ENCODE assay signal across 12 mouse cellular contexts in the genomic region with DNA sequence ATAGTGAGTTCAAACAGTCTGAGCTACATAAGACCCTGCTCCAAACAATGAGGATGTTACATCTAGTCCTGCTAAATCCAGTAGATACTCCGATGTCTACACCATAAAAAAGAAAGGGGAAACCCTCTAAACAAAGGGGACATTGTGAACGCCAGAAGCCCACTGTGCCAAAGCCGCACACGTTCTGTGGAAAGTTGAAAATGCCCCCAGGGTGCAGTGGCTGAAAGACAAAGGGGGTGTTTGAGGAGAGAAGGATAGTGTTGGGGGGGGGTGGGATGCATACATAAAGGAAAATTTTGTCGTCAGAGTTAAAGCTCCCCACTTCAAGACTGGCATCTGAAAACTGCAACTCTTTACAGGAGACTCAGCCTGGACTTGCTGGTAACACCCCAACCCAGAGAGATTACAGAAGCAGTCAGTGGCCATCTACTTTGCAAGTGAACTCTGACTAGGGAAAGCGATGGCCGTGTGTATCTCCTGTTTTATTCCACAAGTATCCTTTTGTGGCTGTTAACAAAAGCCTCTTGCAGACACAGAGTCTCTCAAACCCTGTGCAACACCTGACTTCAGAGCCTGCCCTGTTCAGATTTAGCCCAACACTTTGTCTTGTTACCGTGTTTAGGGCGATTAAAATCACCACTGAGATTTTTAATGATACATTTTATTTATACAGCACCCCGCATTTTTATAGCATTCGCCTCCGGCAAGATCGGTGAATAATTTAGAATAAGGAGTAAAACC. TPM values are rescaled to one million over a fixed set of nuclear protein-coding genes. Genes with fewer than 3 reads are reported as not detected.
DNase-seq lines count a peak whose midpoint lies in the region; ATAC-seq and TF ChIP-seq lines count a peak whose summit lies in the region.
"Had no signal": no experiment of that assay in that cellular context is flagged by ENCODE, and none has a peak within 500 bp of the region (broad histone marks: within the 10 kb centered on the region; RNA-seq: fewer than 3 reads in every experiment).

No protein-coding gene starts in this region.

- no peaks in the 10 kb centered on the region for H3K9me3 ChIP-seq in forebrain, embryonic 12.5 days
- no peaks in the 10 kb centered on the region for H3K9me3 ChIP-seq in forebrain, embryonic 16.5 days (ENCODE audit: control insufficient read depth, low read length)
- no peaks in the 10 kb centered on the region for H3K9me3 ChIP-seq in limb, embryonic 14.5 days (ENCODE audit: control insufficient read depth, low read length)
- H3K9me3 ChIP-seq: G1E; liver, embryonic 15.5 days had no signal

- WGBS in forebrain, embryonic 12.5 days, result 31% methylated on average over 13 of the region's 13 CpGs
- WGBS in forebrain, embryonic 16.5 days, result 19% methylated on average over 13 of the region's 13 CpGs
- 33% methylated on average over 13 of the region's 13 CpGs for WGBS in limb, embryonic 14.5 days

- no peak overlapping the region for H3K4me3 ChIP-seq in forebrain, embryonic 12.5 days (replicated peaks)
- no peak overlapping the region for H3K4me3 ChIP-seq in forebrain, embryonic 16.5 days (replicated peaks; ENCODE audit: low read length)
- H3K4me3 ChIP-seq in limb, embryonic 14.5 days (replicated peaks; ENCODE audit: low read length), result no peak overlapping the region
- H3K4me3 ChIP-seq: liver, embryonic 15.5 days had no signal

- peak overlapping the region; percentile 33; the same call in 1 of the 2 replicates for H3K9ac ChIP-seq in forebrain, embryonic 12.5 days
- H3K9ac ChIP-seq in forebrain, embryonic 16.5 days (replicated peaks; ENCODE audit: low read depth, low read length), result no peak overlapping the region
- H3K9ac ChIP-seq in limb, embryonic 14.5 days (ENCODE audit: low read depth, low read length, severe bottlenecking), result no peak overlapping the region
- H3K9ac ChIP-seq: liver, embryonic 15.5 days had no signal

- intact Hi-C loops in left cerebral cortex, postnatal 10 days (cut with DNase I), result no loop called here

- H3K27ac ChIP-seq in forebrain, embryonic 12.5 days, result peak overlapping the region; percentile 73
- no peak overlapping the region for H3K27ac ChIP-seq in forebrain, embryonic 16.5 days (ENCODE audit: low read length)
- H3K27ac ChIP-seq in limb, embryonic 14.5 days (replicated peaks; ENCODE audit: low read depth, low read length), result peak overlapping the region; percentile 65
- H3K27ac ChIP-seq: liver, embryonic 15.5 days had no signal

- peaks cover 57% of the 10 kb centered on the region for H3K4me1 ChIP-seq in forebrain, embryonic 12.5 days
- H3K4me1 ChIP-seq in forebrain, embryonic 16.5 days (replicated peaks; ENCODE audit: control insufficient read depth, insufficient read depth, low read length), result peaks cover 31% of the 10 kb centered on the region
- peaks cover 28% of the 10 kb centered on the region for H3K4me1 ChIP-seq in limb, embryonic 14.5 days (ENCODE audit: control insufficient read depth, insufficient read depth, low read length)
- H3K4me1 ChIP-seq: liver, embryonic 15.5 days had no signal

- DNase-seq in retina, postnatal 1 day, result peak; percentile 65
- DNase-seq in retina, embryonic 14.5 days (ENCODE audit: low spot score), result no peak
- no peak for DNase-seq in limb, embryonic 14.5 days (ENCODE audit: low spot score)
- DNase-seq in left cerebral cortex, postnatal 10 days (ENCODE audit: extremely low spot score in 1 of 2, low spot score in 2 of 2), result no peak
- DNase-seq in adrenal gland, adult 8-10 months, result no peak
- DNase-seq: kidney, adult 2 months had no signal

- H3K4me2 ChIP-seq in forebrain, embryonic 12.5 days, result peak overlapping the region; percentile 1; the same call in 1 of the 2 replicates
- H3K4me2 ChIP-seq in forebrain, embryonic 16.5 days (ENCODE audit: low read length), result no peak overlapping the region
- no peak overlapping the region for H3K4me2 ChIP-seq in limb, embryonic 14.5 days (replicated peaks; ENCODE audit: low read depth, low read length, severe bottlenecking)
- H3K4me2 ChIP-seq: liver, embryonic 15.5 days had no signal

- ATAC-seq in forebrain, embryonic 12.5 days (ENCODE audit: low FRiP score), result 0 out of 2 replicates have a peak, but pooled peaks have one; percentile 7
- no peak for ATAC-seq in forebrain, embryonic 16.5 days
- ATAC-seq in limb, embryonic 14.5 days (ENCODE audit: low FRiP score, low read depth), result peak; percentile 43; the same call in 1 of the 2 replicates
- no peak for ATAC-seq in granulocyte monocyte progenitor cell, adult 5-6 weeks (replicated peaks; ENCODE audit: poor library complexity, severe bottlenecking)

- no peaks in the 10 kb centered on the region for H3K27me3 ChIP-seq in forebrain, embryonic 12.5 days
- H3K27me3 ChIP-seq in forebrain, embryonic 16.5 days (replicated peaks; ENCODE audit: control insufficient read depth, insufficient read depth, low read length), result no peaks in the 10 kb centered on the region
- no peaks in the 10 kb centered on the region for H3K27me3 ChIP-seq in limb, embryonic 14.5 days (ENCODE audit: control insufficient read depth, insufficient read depth, low read length)
- H3K27me3 ChIP-seq: liver, embryonic 15.5 days had no signal

- no peak for TF ChIP-seq POLR2A in limb, embryonic 14.5 days (IDR thresholded peaks at IDR 0.05; ENCODE audit: borderline replicate concordance, extremely low read depth, insufficient read depth, insufficient read length)

- peaks cover 23% of the 10 kb centered on the region for H3K36me3 ChIP-seq in forebrain, embryonic 12.5 days (replicated peaks)
- H3K36me3 ChIP-seq in forebrain, embryonic 16.5 days (ENCODE audit: control insufficient read depth, insufficient read depth), result no peaks in the 10 kb centered on the region
- H3K36me3 ChIP-seq in limb, embryonic 14.5 days (ENCODE audit: control insufficient read depth, insufficient read depth, low read length), result 0 out of 2 replicates have a peak, but pooled peaks cover 5% of the 10 kb centered on the region
- H3K36me3 ChIP-seq: G1E; liver, embryonic 15.5 days had no signal

RNA-seq across cellular contexts. Expression of a gene that starts 42.9 kb away (rescaled TPM):
- polyA plus RNA-seq in forebrain, embryonic 12.5 days (2016; fragmentation: Nextera tagmentation; extraction: Ambion mirVana), result 31.2 and 32.5 TPM in 2 replicates
- polyA plus RNA-seq in forebrain, embryonic 16.5 days (2015; fragmentation: Nextera tagmentation; extraction: Ambion mirVana), result 14.8 and 17.0 TPM in 2 replicates
- polyA plus RNA-seq in limb, embryonic 14.5 days (2012; rRNA removed), result 34.5 and 42.3 TPM in 2 replicates
- polyA plus RNA-seq in limb, embryonic 14.5 days (2014; fragmentation: Nextera tagmentation; extraction: Ambion mirVana), result 24.5 and 26.6 TPM in 2 replicates
- total RNA-seq in granulocyte monocyte progenitor cell, adult 5-6 weeks (2014; fragmentation: Nextera tagmentation), result 0.26 TPM in 1 of 2 replicates, not detected in the other
- total RNA-seq in granulocyte monocyte progenitor cell, adult 5-6 weeks (2017), result not detected in 2 replicates
- total RNA-seq in left cerebral cortex, postnatal 10 days (2021), result 1 to 10 TPM; 5.6 to 6.0 TPM
- total RNA-seq in adrenal gland, adult 8-10 months (2022), result 10 to 100 TPM; 39.5 to 48.5 (median 45.8) TPM
- total RNA-seq: megakaryocyte progenitor cell, adult 5-6 weeks had no signal

Comparison
In these comparisons a context has a peak if more than half of its experiments do, and no peak if none do; other contexts are left out.
1. ATAC-seq: peak in forebrain, embryonic 12.5 days (single experiment) and limb, embryonic 14.5 days (single experiment); none in forebrain, embryonic 16.5 days (single experiment) and granulocyte monocyte progenitor cell, adult 5-6 weeks (single experiment).
2. RNA of a gene that starts 42.9 kb away (total RNA-seq): 39.5 to 48.5 TPM in adrenal gland, adult 8-10 months and 5.6 to 6.0 TPM in left cerebral cortex, postnatal 10 days; 0.26 TPM in granulocyte monocyte progenitor cell, adult 5-6 weeks; every median in the first group is over 4 times any median in the second.